Mouse (Mus musculus) heart, embryonic 16.5 days (tissue): Measurements from ENCODE around the gene Slc7a14. TPM values are rescaled to one million over a fixed set of nuclear protein-coding genes. Genes with fewer than 3 reads are reported as not detected.

Experiments
- ATAC-seq: fragments of 200-750 bp; cut with Nextera tagmentation; replicated peaks from 2 replicates; pipeline ENCODE4 v1.8.0; 2017; ENCODE audit warnings: moderate number of reproducible peaks; ENCODE audit not compliant: insufficient read depth, low FRiP score; ENCODE audit errors: extremely low read depth
- H3K27ac ChIP-seq: fragments of 300-500 bp; sonication (generic); 2 replicates; pipeline ENCODE4 v1.5.1; 2014; ENCODE audit warnings: mild to moderate bottlenecking, low read length, control low read depth, moderate library complexity
- H3K27me3 ChIP-seq: fragments of 300-500 bp; sonication (generic); 2 replicates; pipeline ENCODE4 v1.6.1; 2014; ENCODE audit warnings: low read length, mixed read lengths; ENCODE audit not compliant: control insufficient read depth, insufficient read depth
- H3K36me3 ChIP-seq: fragments of 300-500 bp; sonication (generic); 2 replicates; pipeline ENCODE4 v1.6.1; 2014; ENCODE audit not compliant: control insufficient read depth, insufficient read depth
- H3K4me1 ChIP-seq: fragments of 300-500 bp; sonication (generic); 2 replicates; pipeline ENCODE4 v1.6.1; 2014; ENCODE audit warnings: low read length, mixed read lengths; ENCODE audit not compliant: control insufficient read depth, insufficient read depth
- H3K4me2 ChIP-seq: fragments of 300-500 bp; sonication (generic); 2 replicates; pipeline ENCODE4 v1.6.1; 2014; ENCODE audit warnings: low read depth, mild to moderate bottlenecking, control low read depth, low read length
- H3K4me3 ChIP-seq: fragments of 300-500 bp; sonication (generic); 2 replicates; pipeline ENCODE4 v1.5.1; 2014; ENCODE audit warnings: mild to moderate bottlenecking, control low read depth, low read length
- H3K9ac ChIP-seq: fragments of 300-500 bp; sonication (generic); 2 replicates; pipeline ENCODE4 v1.6.1; 2014; ENCODE audit warnings: low read length, control low read depth
- H3K9me3 ChIP-seq: fragments of 300-500 bp; sonication (generic); replicated peaks from 2 replicates; pipeline ENCODE4 v1.6.1; 2016; ENCODE audit warnings: low read length; ENCODE audit not compliant: control insufficient read depth
- WGBS: fragments of 180-500 bp; shearing (Covaris S2); extraction: QIAGEN DNeasy Blood & Tissue Kit; methylation state at CpG from one replicate; pipeline ENCODE4 v1.1.7; 2014; 5-methylcytosine and 5-hydroxymethylcytosine counted together
- polyA plus RNA-seq: library from polyadenylated mRNA; unstranded; fragments of >200 nt; fragmentation: Nextera tagmentation; extraction: Ambion mirVana; gene quantifications from 2 replicates; pipeline ENCODE4 v1.2.1, GENCODE M21; 2015

Slc7a14 gene
- polyA plus RNA-seq, 1 experiment from 2014 or later = 0.13 TPM

- H3K4me1 ChIP-seq = peaks cover 2% of the 10 kb centered on the region; the same call in 1 of the 2 replicates
- H3K4me2 ChIP-seq = no peak overlapping the region
- no peak overlapping the region for H3K9ac ChIP-seq
- WGBS = 94% methylated on average over 17 of the region's 17 CpGs
- H3K4me3 ChIP-seq = no peak overlapping the region
- H3K9me3 ChIP-seq = 0 out of 2 replicates have a peak, but pooled peaks cover 3% of the 10 kb centered on the region
- H3K27me3 ChIP-seq = no peaks in the 10 kb centered on the region; the same call in 1 of the 2 replicates
- H3K36me3 ChIP-seq = no peaks in the 10 kb centered on the region
- ATAC-seq = no peak
- no peak overlapping the region for H3K27ac ChIP-seq
Observed at GRCm38 (mm10) chr3:31223551-31223950, 86.6 kb downstream of the Slc7a14 start.

- H3K4me1 ChIP-seq = peaks cover 2% of the 10 kb centered on the region; the same call in 1 of the 2 replicates
- H3K4me3 ChIP-seq = no peak overlapping the region
- no peak overlapping the region for H3K9ac ChIP-seq
- H3K4me2 ChIP-seq = no peak overlapping the region
- no peaks in the 10 kb centered on the region; the same call in 1 of the 2 replicates for H3K27me3 ChIP-seq
- no peak overlapping the region for H3K27ac ChIP-seq
- H3K36me3 ChIP-seq = no peaks in the 10 kb centered on the region
- WGBS = 68% methylated on average over 4 of the region's 4 CpGs
- ATAC-seq = no peak
- H3K9me3 ChIP-seq = 0 out of 2 replicates have a peak, but pooled peaks cover 3% of the 10 kb centered on the region
Observed at GRCm38 (mm10) chr3:31220040-31220439, 90.1 kb downstream of the Slc7a14 start.

DNA sequence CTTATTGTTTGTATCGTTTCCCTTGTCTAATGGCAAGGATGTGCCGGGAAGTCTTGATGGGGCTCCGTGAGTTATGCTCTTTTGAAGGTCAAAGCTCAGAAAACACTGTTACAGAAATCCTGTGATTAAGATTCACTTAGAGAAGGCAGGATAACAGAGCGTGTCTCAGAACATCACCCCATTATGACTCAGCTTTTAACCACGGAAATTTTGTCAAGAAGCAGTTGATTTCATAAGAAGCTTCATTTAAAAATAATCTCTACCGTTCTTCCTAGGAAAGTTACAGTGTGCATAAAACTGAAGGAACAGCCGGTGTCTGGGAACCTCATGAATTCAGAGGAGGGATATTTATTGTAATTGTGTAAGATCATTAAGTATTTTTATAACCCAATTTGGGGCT is 90.7 kb downstream of the Slc7a14 start:
- peaks cover 2% of the 10 kb centered on the region; the same call in 1 of the 2 replicates for H3K4me1 ChIP-seq
- H3K9ac ChIP-seq = no peak overlapping the region
- no peak overlapping the region for H3K27ac ChIP-seq
- no peaks in the 10 kb centered on the region for H3K36me3 ChIP-seq
- WGBS = 76% methylated on average over 7 of the region's 7 CpGs
- no peak overlapping the region for H3K4me3 ChIP-seq
- no peak overlapping the region for H3K4me2 ChIP-seq
- ATAC-seq = no peak
- H3K27me3 ChIP-seq = no peaks in the 10 kb centered on the region; the same call in 1 of the 2 replicates
- H3K9me3 ChIP-seq = 0 out of 2 replicates have a peak, but pooled peaks cover 3% of the 10 kb centered on the region

DNA sequence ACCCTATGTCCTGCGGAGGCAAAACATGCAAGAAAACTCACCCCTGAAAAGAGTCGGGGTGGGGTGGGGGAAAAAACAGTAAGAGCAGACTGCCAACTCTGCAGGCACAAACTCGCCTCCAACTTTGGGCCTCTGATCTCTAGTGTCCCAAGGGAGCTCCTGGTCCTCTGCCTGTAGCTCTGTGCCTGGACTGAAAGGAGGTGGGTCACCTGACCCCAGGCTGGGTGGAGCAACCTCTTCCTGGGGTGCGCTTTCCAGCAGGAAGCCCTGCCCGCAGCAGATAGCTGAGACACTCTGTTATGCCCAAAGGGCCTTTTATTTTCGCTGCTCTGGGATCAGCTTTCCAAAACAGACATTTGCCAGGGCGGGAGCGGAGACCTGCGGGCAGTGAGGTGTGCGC is 92.7 kb downstream of the Slc7a14 start:
- Histone ChIP-seq H3K27ac (no peak overlapping the region), H3K9me3 (no peaks in the 10 kb centered on the region), H3K9ac (no peak overlapping the region), H3K4me2 (no peak overlapping the region), H3K27me3 (no peaks in the 10 kb centered on the region), H3K36me3 (no peaks in the 10 kb centered on the region), H3K4me1 (peaks cover 2% of the 10 kb centered on the region; the same call in 1 of the 2 replicates), H3K4me3 (no peak overlapping the region)
- no peak for ATAC-seq
- 66% methylated on average over 10 of the region's 10 CpGs for WGBS

GRCm38 (mm10) chr3:31213802-31214201 is 96.4 kb downstream of the Slc7a14 start:
- H3K27ac ChIP-seq = no peak overlapping the region
- H3K4me2 ChIP-seq = no peak overlapping the region
- H3K27me3 ChIP-seq = no peaks in the 10 kb centered on the region
- no peaks in the 10 kb centered on the region for H3K9me3 ChIP-seq
- no peak for ATAC-seq
- no peak overlapping the region for H3K9ac ChIP-seq
- 34% methylated on average over 3 of the region's 3 CpGs for WGBS
- no peaks in the 10 kb centered on the region for H3K36me3 ChIP-seq
- no peak overlapping the region for H3K4me3 ChIP-seq
- no peaks in the 10 kb centered on the region for H3K4me1 ChIP-seq

- 60% methylated on average over 9 of the region's 9 CpGs for WGBS
- H3K36me3 ChIP-seq = no peaks in the 10 kb centered on the region
- no peaks in the 10 kb centered on the region for H3K4me1 ChIP-seq
- no peak overlapping the region for H3K9ac ChIP-seq
- no peak for ATAC-seq
- H3K9me3 ChIP-seq = no peaks in the 10 kb centered on the region
- H3K27ac ChIP-seq = no peak overlapping the region
- no peak overlapping the region for H3K4me3 ChIP-seq
- H3K27me3 ChIP-seq = no peaks in the 10 kb centered on the region
- H3K4me2 ChIP-seq = no peak overlapping the region
Observed at GRCm38 (mm10) chr3:31212205-31213038, 97.8 kb downstream of the Slc7a14 start.

DNA sequence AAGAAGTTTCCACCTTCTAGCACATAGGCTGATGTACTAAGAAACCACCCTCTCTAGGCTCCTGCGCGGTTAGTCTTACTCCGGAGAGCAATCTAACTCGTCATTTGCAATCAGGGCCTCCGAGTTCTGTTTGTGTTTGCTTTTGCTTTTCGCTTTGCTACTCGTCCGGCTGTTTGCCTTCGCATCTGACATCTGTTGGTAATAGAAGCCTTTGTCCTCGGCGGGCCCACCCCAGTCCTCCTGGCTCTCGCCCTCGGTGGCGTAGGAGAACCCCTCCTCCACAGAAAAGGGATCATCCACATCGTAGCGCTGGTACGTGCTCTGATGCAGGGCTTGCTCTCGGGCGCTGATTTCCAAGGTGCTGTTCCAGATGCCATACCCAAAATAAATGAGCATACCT is 101.2 kb downstream of the Slc7a14 start:
- Histone ChIP-seq H3K4me2 (peak overlapping the region; percentile 54), H3K27me3 (no peaks in the 10 kb centered on the region), H3K9me3 (no peaks in the 10 kb centered on the region), H3K27ac (no peak overlapping the region), H3K36me3 (no peaks in the 10 kb centered on the region), H3K9ac (0 out of 2 replicates have a peak overlapping the region, but pooled peaks have one; percentile 31), H3K4me1 (no peaks in the 10 kb centered on the region), H3K4me3 (peak overlapping the region; percentile 28)
- WGBS = 21% methylated on average over 19 of the region's 19 CpGs
- no peak for ATAC-seq

GRCm38 (mm10) chr3:31208458-31208994 is 101.7 kb downstream of the Slc7a14 start:
- no peak for ATAC-seq
- H3K4me2 ChIP-seq = no peak overlapping the region
- H3K27ac ChIP-seq = no peak overlapping the region
- 21% methylated on average over 6 of the region's 6 CpGs for WGBS
- no peaks in the 10 kb centered on the region for H3K27me3 ChIP-seq
- no peak overlapping the region for H3K9ac ChIP-seq
- no peaks in the 10 kb centered on the region for H3K4me1 ChIP-seq
- no peak overlapping the region for H3K4me3 ChIP-seq
- no peaks in the 10 kb centered on the region for H3K36me3 ChIP-seq
- H3K9me3 ChIP-seq = no peaks in the 10 kb centered on the region

DNA sequence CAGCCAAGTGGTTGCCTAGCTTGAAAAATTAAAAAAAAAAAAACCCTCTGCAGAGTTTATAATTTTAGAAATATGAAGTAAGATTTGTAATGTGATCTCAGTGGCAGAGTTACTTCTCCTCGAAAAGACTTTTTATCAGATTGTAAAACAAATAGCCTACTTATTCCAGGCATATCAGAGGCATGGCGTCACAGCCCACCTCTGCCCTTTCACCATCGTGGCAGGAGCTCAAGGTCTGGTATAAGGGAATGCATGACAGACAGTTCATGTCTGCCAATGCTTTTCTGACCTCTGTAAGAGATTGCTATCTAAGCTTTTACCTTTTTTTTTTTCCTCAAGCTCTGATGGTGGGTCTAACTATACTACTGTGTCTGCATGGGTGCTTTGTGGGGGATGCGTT is 102.1 kb downstream of the Slc7a14 start:
- Histone ChIP-seq H3K27me3 (no peaks in the 10 kb centered on the region), H3K4me2 (no peak overlapping the region), H3K4me3 (no peak overlapping the region), H3K36me3 (no peaks in the 10 kb centered on the region), H3K9ac (no peak overlapping the region), H3K27ac (no peak overlapping the region), H3K9me3 (no peaks in the 10 kb centered on the region), H3K4me1 (no peaks in the 10 kb centered on the region)
- no peak for ATAC-seq
- 41% methylated on average over 4 of the region's 4 CpGs for WGBS
